Mouse (Mus musculus): Measurements from ENCODE around the gene Cyth1. TPM values are rescaled to one million over a fixed set of nuclear protein-coding genes. Genes with fewer than 3 reads are reported as not detected.
A peak's percentile ranks its signal among the peaks of the same experiment; 100 is the strongest.

Gene Cyth1
- polyA plus RNA-seq, 1 experiment, result 19.6 TPM

DNA sequence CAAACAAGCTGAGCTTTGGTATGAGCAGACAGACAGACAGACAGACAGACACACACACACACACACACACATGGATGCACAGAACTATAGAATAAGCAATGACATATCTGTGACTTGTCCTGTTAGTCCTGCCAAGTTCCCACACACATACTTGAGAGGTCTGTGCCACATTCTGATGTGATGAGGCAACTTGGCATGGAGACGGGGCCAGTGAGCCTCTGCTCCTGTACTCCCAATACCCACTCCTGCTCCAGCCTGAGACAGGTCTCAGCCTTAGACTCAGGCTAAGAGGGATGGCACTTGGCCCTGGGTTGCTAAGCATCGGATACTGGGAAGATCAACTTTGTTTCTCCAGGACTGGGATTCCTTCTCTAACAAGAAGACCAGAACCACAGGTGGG, 87.6 kb downstream of the Cyth1 start:
- 72% methylated on average over 2 of the region's 2 CpGs for WGBS
- no peak overlapping the region for H3K27ac ChIP-seq (ENCODE audit: insufficient read depth, low read depth, low read length)
- H3K4me3 ChIP-seq (ENCODE audit: low read depth, low read length), result no peak overlapping the region
- TF ChIP-seq POLR2A (IDR thresholded peaks at IDR 0.05; ENCODE audit: low read depth, low read length) (no peak), CTCF (IDR thresholded peaks at IDR 0.05; ENCODE audit: extremely low read depth, insufficient read length, insufficient replicate concordance, low read depth, low read length) (no peak)
- H3K4me1 ChIP-seq (ENCODE audit: control insufficient read depth, insufficient read depth, insufficient read length, low read length), result no peaks in the 10 kb centered on the region
- H3K27me3 ChIP-seq (ENCODE audit: control insufficient read depth, insufficient read depth, low read length), result no peaks in the 10 kb centered on the region
- peaks cover 29% of the 10 kb centered on the region for H3K36me3 ChIP-seq (ENCODE audit: control insufficient read depth, insufficient read depth, low read length)

- Histone ChIP-seq H3K27ac (ENCODE audit: insufficient read depth, low read depth, low read length) (no peak overlapping the region), H3K4me1 (ENCODE audit: control insufficient read depth, insufficient read depth, insufficient read length, low read length) (no peaks in the 10 kb centered on the region), H3K27me3 (ENCODE audit: control insufficient read depth, insufficient read depth, low read length) (no peaks in the 10 kb centered on the region), H3K4me3 (ENCODE audit: low read depth, low read length) (no peak overlapping the region), H3K36me3 (ENCODE audit: control insufficient read depth, insufficient read depth, low read length) (peaks cover 14% of the 10 kb centered on the region)
- TF ChIP-seq POLR2A (IDR thresholded peaks at IDR 0.05; ENCODE audit: low read depth, low read length), result no peak
- TF ChIP-seq CTCF (IDR thresholded peaks at IDR 0.05; ENCODE audit: extremely low read depth, insufficient read length, insufficient replicate concordance, low read depth, low read length), result no peak
- WGBS, result 68% methylated on average over 4 of the region's 4 CpGs
Observed at GRCm38 (mm10) chr11:118158753-118159152, 89.6 kb downstream of the Cyth1 start.

GRCm38 (mm10) chr11:118156480-118157060, 91.8 kb downstream of the Cyth1 start:
- peak overlapping the region; percentile 5; the same call in 1 of the 2 replicates for H3K27ac ChIP-seq (ENCODE audit: insufficient read depth, low read depth, low read length)
- WGBS, result 72% methylated on average over 8 of the region's 8 CpGs
- no peak for TF ChIP-seq POLR2A (IDR thresholded peaks at IDR 0.05; ENCODE audit: low read depth, low read length)
- no peak for TF ChIP-seq CTCF (IDR thresholded peaks at IDR 0.05; ENCODE audit: extremely low read depth, insufficient read length, insufficient replicate concordance, low read depth, low read length)

GRCm38 (mm10) chr11:118152964-118153363, 95.4 kb downstream of the Cyth1 start:
- Histone ChIP-seq H3K27ac (ENCODE audit: insufficient read depth, low read depth, low read length) (no peak overlapping the region), H3K4me1 (ENCODE audit: control insufficient read depth, insufficient read depth, insufficient read length, low read length) (no peaks in the 10 kb centered on the region), H3K27me3 (ENCODE audit: control insufficient read depth, insufficient read depth, low read length) (no peaks in the 10 kb centered on the region), H3K36me3 (ENCODE audit: control insufficient read depth, insufficient read depth, low read length) (no peaks in the 10 kb centered on the region), H3K4me3 (ENCODE audit: low read depth, low read length) (no peak overlapping the region)
- WGBS, result 73% methylated on average over 4 of the region's 4 CpGs
- no peak for TF ChIP-seq CTCF (IDR thresholded peaks at IDR 0.05; ENCODE audit: extremely low read depth, insufficient read length, insufficient replicate concordance, low read depth, low read length)
- no peak for TF ChIP-seq POLR2A (IDR thresholded peaks at IDR 0.05; ENCODE audit: low read depth, low read length)

More at GRCm38 (mm10) chr11:118156480-118157060, 91.8 kb downstream of the Cyth1 start:
- Histone ChIP-seq H3K4me1 (ENCODE audit: control insufficient read depth, insufficient read depth, insufficient read length, low read length) (no peaks in the 10 kb centered on the region), H3K4me3 (ENCODE audit: low read depth, low read length) (no peak overlapping the region), H3K36me3 (ENCODE audit: control insufficient read depth, insufficient read depth, low read length) (no peaks in the 10 kb centered on the region), H3K27me3 (ENCODE audit: control insufficient read depth, insufficient read depth, low read length) (no peaks in the 10 kb centered on the region)

- H3K27ac ChIP-seq (ENCODE audit: insufficient read depth, low read depth, low read length), result no peak overlapping the region
- TF ChIP-seq CTCF (IDR thresholded peaks at IDR 0.05; ENCODE audit: extremely low read depth, insufficient read length, insufficient replicate concordance, low read depth, low read length), result no peak
- TF ChIP-seq POLR2A (IDR thresholded peaks at IDR 0.05; ENCODE audit: low read depth, low read length), result no peak
- 90% methylated on average over 5 of the region's 5 CpGs for WGBS
- no peaks in the 10 kb centered on the region for H3K27me3 ChIP-seq (ENCODE audit: control insufficient read depth, insufficient read depth, low read length)
- no peaks in the 10 kb centered on the region for H3K36me3 ChIP-seq (ENCODE audit: control insufficient read depth, insufficient read depth, low read length)
- H3K4me1 ChIP-seq (ENCODE audit: control insufficient read depth, insufficient read depth, insufficient read length, low read length), result peaks cover 6% of the 10 kb centered on the region
- no peak overlapping the region for H3K4me3 ChIP-seq (ENCODE audit: low read depth, low read length)
Observed at GRCm38 (mm10) chr11:118151423-118152180, 96.8 kb downstream of the Cyth1 start.

- TF ChIP-seq CTCF (IDR thresholded peaks at IDR 0.05; ENCODE audit: extremely low read depth, insufficient read length, insufficient replicate concordance, low read depth, low read length), result no peak
- TF ChIP-seq POLR2A (IDR thresholded peaks at IDR 0.05; ENCODE audit: low read depth, low read length), result no peak
- Histone ChIP-seq H3K4me3 (ENCODE audit: low read depth, low read length) (no peak overlapping the region), H3K36me3 (ENCODE audit: control insufficient read depth, insufficient read depth, low read length) (no peaks in the 10 kb centered on the region), H3K27ac (ENCODE audit: insufficient read depth, low read depth, low read length) (no peak overlapping the region), H3K4me1 (ENCODE audit: control insufficient read depth, insufficient read depth, insufficient read length, low read length) (peaks cover 8% of the 10 kb centered on the region), H3K27me3 (ENCODE audit: control insufficient read depth, insufficient read depth, low read length) (no peaks in the 10 kb centered on the region)
- WGBS, result 71% methylated on average over 9 of the region's 9 CpGs
Observed at GRCm38 (mm10) chr11:118150115-118150701, 98.2 kb downstream of the Cyth1 start.
